Mouse (Mus musculus) thymus, adult 2 months (tissue): Measurements from ENCODE around the gene Esam. TPM values are rescaled to one million over a fixed set of nuclear protein-coding genes. Genes with fewer than 3 reads are reported as not detected.
A peak's percentile ranks its signal among the peaks of the same experiment; 100 is the strongest.

Source experiments
- DNase-seq: peaks from one replicate; pipeline ENCODE4 v3.0.0; 2021
- H3K27ac ChIP-seq: fragments of 200-500 bp; 2 replicates; pipeline ENCODE4 v1.5.1; 2012; ENCODE audit warnings: low read length, control low read depth; ENCODE audit not compliant: control insufficient read depth, insufficient read depth
- H3K27me3 ChIP-seq: fragments of 200-500 bp; 2 replicates; pipeline ENCODE4 v1.6.1; 2012; ENCODE audit warnings: mild to moderate bottlenecking, low read length, moderate library complexity, mixed read lengths; ENCODE audit not compliant: control insufficient read depth, insufficient read depth
- H3K36me3 ChIP-seq: fragments of 200-500 bp; 2 replicates; pipeline ENCODE4 v1.6.1; 2012; ENCODE audit warnings: mild to moderate bottlenecking, low read length, moderate library complexity; ENCODE audit not compliant: control insufficient read depth, insufficient read depth
- H3K4me1 ChIP-seq: fragments of 200-500 bp; replicated peaks from 2 replicates; pipeline ENCODE4 v1.6.1; 2012; ENCODE audit warnings: low read length; ENCODE audit not compliant: control insufficient read depth, insufficient read depth
- H3K4me3 ChIP-seq: fragments of 200-500 bp; 2 replicates; pipeline ENCODE4 v1.5.1; 2012; ENCODE audit warnings: mild to moderate bottlenecking, low read length, control low read depth, moderate library complexity; ENCODE audit not compliant: control insufficient read depth, insufficient read depth
- CTCF ChIP-seq: fragments of 200-500 bp; IDR thresholded peaks from 2 replicates; pipeline ENCODE4 v1.5.1; 2012; ENCODE audit warnings: mild to moderate bottlenecking, control low read depth, low read length, moderate library complexity, borderline replicate concordance; ENCODE audit not compliant: control insufficient read depth, poor library complexity, insufficient read depth; ENCODE audit errors: extremely low read depth
- POLR2A ChIP-seq: fragments of 200-500 bp; IDR thresholded peaks from 2 replicates; pipeline ENCODE4 v1.6.1; 2012; ENCODE audit warnings: mild to moderate bottlenecking, low read length, control low read depth, moderate library complexity; ENCODE audit not compliant: control insufficient read depth, poor library complexity, insufficient read depth; ENCODE audit errors: extremely low read depth
- WGBS: fragments of 180-500 bp; shearing (Covaris S2); methylation state at CpG from one replicate; pipeline ENCODE4 v1.1.7; 2018; 5-methylcytosine and 5-hydroxymethylcytosine counted together
- polyA plus RNA-seq: library from polyadenylated mRNA; depleted of rRNA; stranded (reverse); fragments of >200 nt; gene quantifications from 2 replicates; pipeline ENCODE4 v1.2.3, GENCODE M21; 2012

The Esam gene
- polyA plus RNA-seq, 1 experiment: 14.1 TPM

- H3K27me3 ChIP-seq: 0 out of 2 replicates have a peak, but pooled peaks cover 3% of the 10 kb centered on the region
- 26% methylated on average over 5 of the region's 5 CpGs for WGBS
- no peak overlapping the region for H3K4me3 ChIP-seq
- H3K27ac ChIP-seq: no peak overlapping the region
- H3K4me1 ChIP-seq: peaks cover 12% of the 10 kb centered on the region
- H3K36me3 ChIP-seq: no peaks in the 10 kb centered on the region
- no peak for DNase-seq
- no peak for TF ChIP-seq POLR2A
- TF ChIP-seq CTCF: no peak
These were observed 39.6 kb downstream of the Esam start for GRCm38 (mm10) chr9:37567454-37567853.

- Histone ChIP-seq H3K36me3 (no peaks in the 10 kb centered on the region), H3K27ac (no peak overlapping the region), H3K4me3 (no peak overlapping the region), H3K4me1 (peaks cover 12% of the 10 kb centered on the region), H3K27me3 (0 out of 2 replicates have a peak, but pooled peaks cover 3% of the 10 kb centered on the region)
- WGBS: 15% methylated on average over 15 of the region's 15 CpGs
- TF ChIP-seq CTCF (no peak), POLR2A (no peak)
- no peak for DNase-seq
These were observed 40.2 kb downstream of the Esam start for GRCm38 (mm10) chr9:37567892-37568604.

- H3K4me3 ChIP-seq: no peak overlapping the region
These were observed 40.8 kb downstream of the Esam start for GRCm38 (mm10) chr9:37568605-37569214.

GRCm38 (mm10) chr9:37569231-37569835 is 41.5 kb downstream of the Esam start:
- Histone ChIP-seq H3K4me1 (peaks cover 12% of the 10 kb centered on the region), H3K36me3 (no peaks in the 10 kb centered on the region), H3K4me3 (no peak overlapping the region), H3K27me3 (0 out of 2 replicates have a peak, but pooled peaks cover 3% of the 10 kb centered on the region), H3K27ac (no peak overlapping the region)
- 64% methylated on average over 2 of the region's 2 CpGs for WGBS
- no peak for DNase-seq
- TF ChIP-seq POLR2A (no peak), CTCF (no peak)

More at GRCm38 (mm10) chr9:37568605-37569214, 40.8 kb downstream of the Esam start:
- no peaks in the 10 kb centered on the region for H3K36me3 ChIP-seq
- 0 out of 2 replicates have a peak, but pooled peaks cover 3% of the 10 kb centered on the region for H3K27me3 ChIP-seq
- H3K27ac ChIP-seq: no peak overlapping the region
- no peak for TF ChIP-seq CTCF
- no peak for TF ChIP-seq POLR2A
- peaks cover 12% of the 10 kb centered on the region for H3K4me1 ChIP-seq
- WGBS: 59% methylated on average over 4 of the region's 4 CpGs
- no peak for DNase-seq

- H3K4me1 ChIP-seq: peaks cover 17% of the 10 kb centered on the region
- 0 out of 2 replicates have a peak, but pooled peaks cover 3% of the 10 kb centered on the region for H3K27me3 ChIP-seq
- no peak for TF ChIP-seq CTCF
- TF ChIP-seq POLR2A: no peak
- WGBS: 35% methylated on average over 3 of the region's 3 CpGs
- no peak for DNase-seq
- no peak overlapping the region for H3K4me3 ChIP-seq
- H3K27ac ChIP-seq: no peak overlapping the region
- no peaks in the 10 kb centered on the region for H3K36me3 ChIP-seq
These were observed 44.5 kb downstream of the Esam start for GRCm38 (mm10) chr9:37572204-37572876.

GRCm38 (mm10) chr9:37576436-37576930 is 48.6 kb downstream of the Esam start:
- no peak overlapping the region for H3K27ac ChIP-seq
- peak; percentile 24 for DNase-seq
- no peaks in the 10 kb centered on the region for H3K27me3 ChIP-seq
- H3K4me1 ChIP-seq: peaks cover 5% of the 10 kb centered on the region
- 4% methylated on average over 14 of the region's 14 CpGs for WGBS
- H3K36me3 ChIP-seq: no peaks in the 10 kb centered on the region
- H3K4me3 ChIP-seq: no peak overlapping the region
- no peak for TF ChIP-seq CTCF
- no peak for TF ChIP-seq POLR2A
